Mouse (Mus musculus) spleen, postnatal 10 days (tissue): ENCODE measurements at regions not wholly inside any gene's neighbourhood (a gene's known extent, or its start where the extent isn't known, plus 50 kb on each side); places are given as distances from the start of the nearest gene placed in this dataset.

Experiments used
- DNase-seq, 2 experiments: peaks; one replicate each; pipeline ENCODE4 v3.0.0; 2021 to 2022; ENCODE audit warnings: low spot score in 2 of 2

DNA sequence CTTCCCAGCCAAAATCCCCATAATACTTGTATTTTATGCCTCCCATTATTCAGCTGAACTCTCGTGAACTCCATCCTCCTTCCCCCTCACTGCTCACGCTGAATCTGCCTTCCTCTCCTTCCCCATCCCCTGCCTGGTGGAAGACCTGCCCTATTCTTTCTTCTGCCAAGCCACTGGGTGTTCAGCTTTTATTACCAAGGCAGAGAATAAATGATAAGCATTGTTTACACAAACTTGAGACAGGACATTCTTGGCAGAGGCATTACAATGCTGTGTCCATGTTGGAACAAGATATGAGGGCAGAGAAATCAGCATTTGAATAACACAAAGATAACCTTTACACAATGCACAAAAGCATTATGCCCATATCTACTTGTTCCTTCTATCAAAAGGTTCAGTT, 80.2 kb downstream of the Dhrs2 start:
- no peak for DNase-seq

DNA sequence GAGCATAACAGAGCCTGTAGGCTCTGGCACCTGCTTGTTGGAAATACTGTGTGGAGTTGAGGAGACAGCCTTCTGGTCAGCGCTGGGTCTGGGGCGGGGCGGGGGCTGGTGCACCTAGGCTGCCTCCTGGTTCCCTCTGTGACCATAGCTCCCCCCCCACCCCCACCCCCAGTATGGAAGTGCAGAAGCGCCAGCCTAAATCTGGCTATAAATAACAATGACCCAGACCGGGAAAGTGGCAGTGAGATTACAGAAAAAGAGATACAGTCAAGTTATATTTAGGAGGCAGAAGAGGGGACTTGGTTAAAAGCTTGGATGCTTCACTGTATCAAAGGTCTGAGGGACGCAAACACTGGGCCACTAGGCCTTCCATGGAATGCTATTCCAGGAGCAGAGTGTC, 91.8 kb downstream of the Dhrs2 start:
- no peak for DNase-seq

GRCm38 (mm10) chr14:55323897-55324296, 102.1 kb downstream of the Dhrs2 start:
- DNase-seq, result no peak

- DNase-seq, result no peak
Measured at GRCm38 (mm10) chr14:55324335-55324734, 102.5 kb downstream of the Dhrs2 start.

GRCm38 (mm10) chr14:55333812-55334211, 112.0 kb downstream of the Dhrs2 start:
- no peak for DNase-seq

DNA sequence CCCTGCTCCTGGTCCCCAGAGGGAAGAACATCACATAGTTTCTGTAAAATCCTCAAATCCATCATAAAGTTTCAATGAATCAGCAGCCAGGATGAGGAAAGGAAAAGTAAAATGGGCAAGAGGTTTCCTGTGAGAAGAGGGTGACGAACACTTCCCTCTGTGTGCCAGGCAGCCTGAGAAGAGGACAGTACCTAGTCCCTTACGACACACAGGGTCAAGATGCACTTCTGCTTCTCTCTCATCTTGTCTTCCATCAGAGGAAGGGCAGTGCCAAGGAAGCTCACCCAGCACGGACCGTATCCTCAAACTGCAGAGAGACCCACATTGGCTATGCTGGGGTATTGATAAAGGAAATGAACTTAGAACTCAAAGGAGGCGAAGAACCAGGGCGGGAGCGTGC, 112.5 kb downstream of the Dhrs2 start:
- no peak for DNase-seq

DNA sequence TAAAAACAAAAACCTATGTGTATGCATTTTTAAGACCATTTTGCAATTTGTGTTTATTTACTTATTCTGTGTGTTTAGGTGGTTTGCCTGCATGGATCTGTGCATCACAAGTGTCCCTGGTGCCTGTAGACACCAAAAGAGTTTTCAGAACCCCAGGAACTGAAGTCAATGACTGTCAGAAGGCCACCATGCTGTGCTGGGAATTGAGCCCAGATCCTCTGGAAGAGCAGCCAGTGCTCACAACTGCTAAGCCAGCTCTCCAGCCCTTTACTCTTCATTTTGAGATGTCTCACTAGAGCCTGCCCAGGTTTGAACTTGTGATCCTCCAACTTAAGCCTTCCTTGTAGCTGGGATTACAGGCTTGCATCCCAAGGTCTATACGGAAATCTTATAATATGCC, 113.8 kb downstream of the Dhrs2 start:
- DNase-seq, result no peak

DNA sequence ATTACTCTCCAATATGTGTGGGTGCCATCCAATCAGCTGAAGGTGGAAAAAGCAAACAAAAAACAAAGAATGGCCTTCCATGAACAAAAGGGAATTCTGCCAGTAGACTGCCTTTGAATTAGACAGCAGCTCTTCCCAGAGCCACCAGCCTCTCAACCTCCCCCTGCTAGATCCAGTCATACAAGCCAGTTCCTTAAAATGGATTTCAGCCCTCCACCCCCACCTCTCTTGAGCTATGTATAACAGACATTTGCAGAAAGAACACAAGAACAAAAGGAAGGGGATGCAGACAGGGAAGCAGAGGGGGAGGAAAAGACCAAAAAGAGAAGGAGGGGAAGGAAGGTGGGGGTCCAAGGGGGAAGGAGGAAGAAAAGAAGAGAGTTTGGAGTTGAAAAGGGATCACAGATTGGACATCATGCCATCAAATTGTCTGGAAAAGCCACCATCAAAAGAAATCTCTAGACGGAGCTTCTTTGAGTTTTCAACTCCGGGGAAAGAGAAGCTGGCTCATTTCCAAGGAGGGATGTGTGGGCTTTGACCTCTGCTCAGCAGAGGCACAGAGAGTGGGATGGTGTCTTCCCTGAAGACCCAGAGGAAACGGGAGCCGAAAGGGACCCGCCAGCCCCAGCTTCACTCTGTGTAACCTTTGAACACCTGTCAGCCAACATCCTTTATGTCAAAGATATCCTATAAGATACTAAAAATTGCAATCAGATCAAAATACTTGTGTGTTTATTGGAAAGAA, 114.8 kb downstream of the Dhrs2 start:
- no peak for DNase-seq

GRCm38 (mm10) chr14:55338010-55338409, 116.2 kb downstream of the Dhrs2 start:
- DNase-seq, result no peak

DNA sequence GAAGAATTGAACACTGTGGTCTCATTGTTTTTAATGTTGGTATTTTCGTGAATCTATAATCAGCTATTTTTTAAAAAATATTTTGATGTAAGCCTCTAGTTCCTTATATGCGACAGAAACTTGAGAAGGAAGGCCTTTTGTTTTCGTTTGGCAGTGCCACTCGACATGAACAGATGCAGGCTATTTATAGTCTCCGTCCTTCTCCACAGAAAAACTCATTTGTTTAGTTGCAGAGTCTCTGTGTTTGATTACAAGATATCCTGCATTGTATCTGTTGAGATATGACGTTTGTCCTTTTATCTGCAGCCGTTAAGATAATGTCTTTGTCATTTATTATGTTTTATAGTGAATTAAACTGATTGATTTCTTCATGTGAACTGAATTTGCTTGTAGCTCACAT, 116.7 kb downstream of the Dhrs2 start:
- DNase-seq, result no peak

- no peak for DNase-seq
Measured at GRCm38 (mm10) chr14:55339036-55339614, 117.3 kb downstream of the Dhrs2 start.

- DNase-seq, result no peak
Measured at GRCm38 (mm10) chr14:55343341-55343740, 121.5 kb downstream of the Dhrs2 start.

GRCm38 (mm10) chr14:55343914-55344313, 122.1 kb downstream of the Dhrs2 start:
- DNase-seq, result no peak

DNA sequence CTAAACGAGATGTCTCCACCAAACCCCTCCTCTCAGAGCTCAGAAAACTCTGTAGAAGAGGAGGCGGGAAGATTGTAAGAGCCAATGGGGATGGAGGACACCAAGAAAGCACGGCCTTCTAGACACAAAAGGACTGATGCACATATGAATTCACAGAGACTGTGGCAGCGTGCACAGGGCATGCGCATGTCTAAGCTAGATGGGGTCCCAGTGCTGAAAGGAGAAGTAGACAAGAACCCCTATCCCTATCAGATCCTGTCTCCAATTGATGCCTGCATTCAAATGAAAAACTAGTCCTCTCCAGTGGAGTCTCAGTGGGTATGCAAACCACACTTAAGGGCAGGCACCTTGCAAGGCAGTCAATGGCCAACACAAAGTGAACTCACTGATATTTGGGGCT, 123.3 kb downstream of the Dhrs2 start:
- DNase-seq, result no peak

DNA sequence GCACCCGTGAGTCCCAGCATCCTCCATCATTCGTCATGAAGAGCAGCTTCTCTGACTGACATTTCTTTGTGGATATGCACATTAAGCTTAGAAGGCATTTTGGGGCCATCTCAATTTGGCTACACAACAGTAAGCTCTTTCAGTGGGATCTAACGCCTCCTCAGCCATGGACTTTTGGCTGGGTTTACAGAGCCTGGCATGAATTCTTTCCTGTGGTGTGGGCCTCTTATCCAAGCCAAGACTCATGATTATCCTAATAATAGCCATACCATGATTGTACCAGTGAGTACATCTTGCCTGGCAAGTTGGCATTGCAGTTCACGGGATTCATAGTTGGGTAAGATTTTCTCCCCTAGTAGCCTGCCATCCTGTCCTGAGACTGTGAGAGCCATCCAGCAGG, 126.3 kb downstream of the Dhrs2 start:
- no peak for DNase-seq

- DNase-seq, result no peak
Measured at GRCm38 (mm10) chr14:55357258-55357657, 121.3 kb upstream of the Dhrs4 start.

GRCm38 (mm10) chr14:55358429-55358828, 120.1 kb upstream of the Dhrs4 start:
- no peak for DNase-seq

DNA sequence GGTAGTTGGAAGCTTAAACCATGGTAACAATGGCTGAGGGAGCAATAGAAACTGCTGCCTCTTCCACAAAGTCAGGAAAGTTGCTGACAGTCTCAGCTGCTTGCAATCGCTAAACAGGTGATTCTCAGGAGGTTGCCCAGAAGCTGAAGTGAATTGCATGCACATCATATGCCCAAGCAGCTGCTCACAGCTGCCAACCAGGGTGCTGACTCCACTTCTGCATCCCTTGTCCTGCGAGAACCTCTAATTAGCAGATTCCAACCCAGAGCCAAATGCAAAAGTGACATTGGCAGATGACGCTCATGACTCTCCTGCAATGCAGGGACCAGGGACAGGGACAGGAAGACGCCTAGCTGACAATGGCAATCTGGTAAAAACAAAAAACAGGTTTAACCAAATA, 116.2 kb upstream of the Dhrs4 start:
- DNase-seq, result no peak

DNA sequence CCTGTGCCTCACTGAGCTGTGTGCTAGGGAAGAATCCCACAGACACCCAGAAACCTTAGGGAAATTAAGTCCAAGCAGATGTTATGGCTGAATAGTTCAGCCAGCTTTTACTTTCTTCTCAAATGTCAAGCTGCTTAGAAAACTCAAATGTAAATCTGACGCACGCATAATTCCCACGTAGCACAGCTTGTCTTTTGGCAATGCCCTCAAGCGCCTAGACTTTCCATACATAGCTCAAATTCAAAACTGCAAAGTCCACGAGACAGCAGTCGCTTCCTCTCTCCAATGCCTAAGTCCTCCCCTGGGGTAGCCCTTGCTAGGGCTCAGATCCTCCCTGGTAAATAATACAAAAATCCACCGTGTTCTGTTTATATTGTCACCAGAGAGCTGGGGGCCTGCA, 115.8 kb upstream of the Dhrs4 start:
- DNase-seq, result no peak

DNA sequence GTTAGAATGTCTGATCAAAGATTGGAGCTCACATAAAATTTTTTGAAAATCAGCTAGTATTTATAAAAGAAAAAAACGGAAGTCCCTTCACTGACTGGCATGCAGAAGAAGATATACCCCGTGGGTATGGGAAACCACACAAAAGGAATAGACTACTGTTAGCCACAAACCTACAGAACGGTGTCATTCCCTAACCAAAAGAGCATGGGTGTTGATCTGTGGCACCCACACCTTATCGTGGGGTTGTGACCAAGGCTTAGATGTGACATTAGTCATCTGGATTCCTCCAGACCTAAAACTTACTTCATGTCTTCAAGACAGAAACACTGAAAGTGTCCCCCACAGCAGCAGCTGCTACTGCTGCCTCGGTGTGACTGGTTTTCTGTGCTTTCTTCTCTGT, 108.2 kb upstream of the Dhrs4 start:
- DNase-seq, result no peak

DNA sequence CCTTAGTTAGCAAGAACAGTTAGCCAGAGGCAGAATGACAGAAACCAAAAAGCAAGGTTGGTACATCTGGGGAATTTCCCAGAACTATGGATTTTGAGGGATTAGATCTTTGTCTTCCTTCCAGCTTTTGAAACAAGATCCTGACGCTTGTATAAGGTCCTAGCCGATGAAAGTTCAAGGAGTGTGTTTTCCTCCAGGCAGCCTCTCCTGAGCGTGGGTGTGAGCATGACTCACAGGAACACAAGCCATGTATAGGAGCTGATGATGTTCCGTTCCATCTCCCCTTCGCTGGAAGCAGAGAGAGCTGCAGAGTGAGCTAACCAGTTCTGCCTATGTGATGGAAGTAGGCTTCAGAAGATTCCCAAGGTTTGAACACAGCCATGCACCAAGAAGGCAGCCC, 105.6 kb upstream of the Dhrs4 start:
- DNase-seq, result no peak

DNA sequence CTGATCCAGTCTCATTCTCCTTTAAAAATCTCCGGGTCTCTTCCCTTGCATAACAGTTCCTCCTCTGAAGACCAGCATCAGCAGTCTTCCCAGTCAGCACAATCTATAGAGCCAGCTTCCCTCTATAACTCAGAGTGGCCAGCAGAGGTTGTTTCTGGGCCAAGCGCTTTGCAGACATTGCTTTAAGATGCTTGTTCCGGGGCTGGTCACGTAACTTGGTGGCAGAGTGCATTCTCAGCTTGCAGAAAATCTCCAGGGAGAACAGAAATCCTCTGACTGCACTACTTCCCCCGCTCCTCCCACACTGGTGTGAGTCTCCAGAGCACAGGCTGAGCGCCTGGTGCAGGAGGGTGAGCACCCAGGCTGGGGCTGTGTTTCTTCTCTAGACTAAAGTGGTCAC, 91.8 kb upstream of the Dhrs4 start:
- no peak for DNase-seq

- DNase-seq, result no peak
Measured at GRCm38 (mm10) chr14:55387378-55387777, 91.2 kb upstream of the Dhrs4 start.

DNA sequence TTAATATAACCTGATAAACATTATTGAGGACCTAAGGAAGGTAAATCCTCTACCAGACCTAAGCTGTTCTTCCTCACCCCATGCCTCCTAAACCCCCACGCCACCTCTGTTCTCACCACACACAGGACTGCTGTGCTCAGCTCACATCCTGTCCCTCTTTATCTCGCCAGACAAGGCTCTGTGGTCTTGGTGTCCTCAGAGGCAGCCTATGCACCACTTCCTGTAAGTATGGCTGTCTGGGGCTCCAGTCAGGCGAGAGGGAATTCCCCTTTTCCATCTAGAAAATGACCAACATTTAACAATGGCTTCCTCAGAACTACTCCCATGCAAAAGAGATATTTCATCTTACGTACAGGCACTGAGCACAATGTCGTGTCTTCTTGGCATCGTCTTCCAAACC, 86.2 kb upstream of the Dhrs4 start:
- peak in 1 of 2 experiments; percentile 18 for DNase-seq
